Mouse (Mus musculus) hindbrain, embryonic 16.5 days (tissue): ENCODE measurements around the gene Ccnl1. TPM values are rescaled to one million over a fixed set of nuclear protein-coding genes. Genes with fewer than 3 reads are reported as not detected.

Experiments used
- ATAC-seq: fragments of 200-750 bp; cut with Nextera tagmentation; 2 replicates; pipeline ENCODE4 v1.8.0; 2017; ENCODE audit warnings: moderate TSS enrichment, moderate library complexity
- H3K27ac ChIP-seq: fragments of 300-500 bp; sonication (generic); 2 replicates; pipeline ENCODE4 v1.5.1; 2014; ENCODE audit warnings: low read depth, mild to moderate bottlenecking, control low read depth, low read length, moderate library complexity
- H3K27me3 ChIP-seq: fragments of 300-500 bp; sonication (generic); replicated peaks from 2 replicates; pipeline ENCODE4 v1.6.1; 2014; ENCODE audit warnings: low read length; ENCODE audit not compliant: control insufficient read depth, insufficient read depth
- H3K36me3 ChIP-seq: fragments of 300-500 bp; sonication (generic); 2 replicates; pipeline ENCODE4 v1.6.1; 2014; ENCODE audit warnings: mild to moderate bottlenecking, low read length, moderate library complexity, mixed read lengths; ENCODE audit not compliant: control insufficient read depth, insufficient read depth
- H3K4me1 ChIP-seq: fragments of 300-500 bp; sonication (generic); 2 replicates; pipeline ENCODE4 v1.6.1; 2014; ENCODE audit warnings: low read depth, low read length; ENCODE audit not compliant: control insufficient read depth, insufficient read depth
- H3K4me2 ChIP-seq: fragments of 300-500 bp; sonication (generic); 2 replicates; pipeline ENCODE4 v1.6.1; 2014; ENCODE audit warnings: mild to moderate bottlenecking, low read length, control low read depth, moderate library complexity
- H3K4me3 ChIP-seq: fragments of 300-500 bp; sonication (generic); 2 replicates; pipeline ENCODE4 v1.5.1; 2014; ENCODE audit warnings: mild to moderate bottlenecking, low read length, control low read depth, moderate library complexity
- H3K9ac ChIP-seq: fragments of 300-500 bp; sonication (generic); 2 replicates; pipeline ENCODE4 v1.6.1; 2014; ENCODE audit warnings: low read depth, mild to moderate bottlenecking, control low read depth, low read length, moderate library complexity
- H3K9me3 ChIP-seq: fragments of 300-500 bp; sonication (generic); 2 replicates; pipeline ENCODE4 v1.6.1; 2014; ENCODE audit warnings: mild to moderate bottlenecking, low read length, moderate library complexity; ENCODE audit not compliant: control insufficient read depth
- WGBS: fragments of 180-500 bp; shearing (Covaris S2); extraction: QIAGEN DNeasy Blood & Tissue Kit; methylation state at CpG from one replicate; pipeline ENCODE4 v1.1.7; 2014; 5-methylcytosine and 5-hydroxymethylcytosine counted together
- polyA plus RNA-seq: library from polyadenylated mRNA; unstranded; fragments of >200 nt; fragmentation: Nextera tagmentation; extraction: Ambion mirVana; gene quantifications from 2 replicates; pipeline ENCODE4 v1.2.1, GENCODE M21; 2015

The Ccnl1 gene
- polyA plus RNA-seq, 1 experiment from 2014 or later = 53.2 TPM

DNA sequence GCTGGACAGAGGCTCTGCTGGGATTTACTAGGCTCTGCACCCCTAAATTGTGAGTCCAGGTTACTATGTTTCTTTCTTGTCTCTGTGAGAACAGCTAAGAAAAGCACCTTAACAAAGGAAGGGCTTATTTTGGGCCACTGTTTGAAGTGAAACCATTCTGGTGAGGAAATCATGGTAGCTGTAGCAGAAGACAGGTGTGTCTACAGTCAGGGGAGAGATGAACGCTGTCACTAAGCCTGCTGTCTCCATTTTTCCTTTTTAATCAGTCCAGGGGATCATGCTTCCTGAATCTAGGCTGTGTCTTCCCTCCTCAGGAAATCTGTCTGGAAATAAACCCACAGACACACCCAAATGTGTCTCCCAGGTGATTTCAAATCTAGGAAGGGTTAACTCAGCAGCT, 36.4 kb downstream of the Ccnl1 start:
- Histone ChIP-seq H3K4me1 (no peaks in the 10 kb centered on the region), H3K36me3 (no peaks in the 10 kb centered on the region), H3K9me3 (no peaks in the 10 kb centered on the region), H3K4me3 (no peak overlapping the region), H3K9ac (no peak overlapping the region), H3K27me3 (no peaks in the 10 kb centered on the region), H3K27ac (no peak overlapping the region), H3K4me2 (no peak overlapping the region)
- WGBS = 91% methylated on average over 1 of the region's 1 CpGs
- no peak for ATAC-seq

DNA sequence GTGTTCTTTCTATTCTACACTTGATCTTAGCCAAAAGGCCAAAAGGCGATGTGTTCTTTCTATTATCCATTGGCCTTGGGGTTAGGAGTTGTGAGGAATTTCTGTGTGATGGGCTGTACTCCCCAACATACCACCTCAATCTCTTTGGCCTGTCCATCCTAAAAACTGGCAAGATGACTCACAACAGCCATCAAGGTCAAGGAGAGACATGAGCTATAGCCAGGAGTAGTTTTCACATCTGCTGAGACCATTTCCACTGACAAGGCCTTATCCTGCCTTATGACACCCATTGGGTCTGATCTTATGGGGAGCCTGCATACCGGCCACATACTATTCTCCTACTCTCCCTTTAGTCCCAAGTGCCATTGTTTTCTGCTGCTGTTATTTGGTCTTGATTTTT, 39.0 kb downstream of the Ccnl1 start:
- ATAC-seq = no peak
- H3K4me2 ChIP-seq = no peak overlapping the region
- WGBS = 93% methylated on average over 2 of the region's 2 CpGs
- H3K27ac ChIP-seq = no peak overlapping the region
- H3K27me3 ChIP-seq = no peaks in the 10 kb centered on the region
- no peak overlapping the region for H3K4me3 ChIP-seq
- H3K36me3 ChIP-seq = no peaks in the 10 kb centered on the region
- no peak overlapping the region for H3K9ac ChIP-seq
- H3K4me1 ChIP-seq = no peaks in the 10 kb centered on the region
- no peaks in the 10 kb centered on the region; the same call in 1 of the 2 replicates for H3K9me3 ChIP-seq

DNA sequence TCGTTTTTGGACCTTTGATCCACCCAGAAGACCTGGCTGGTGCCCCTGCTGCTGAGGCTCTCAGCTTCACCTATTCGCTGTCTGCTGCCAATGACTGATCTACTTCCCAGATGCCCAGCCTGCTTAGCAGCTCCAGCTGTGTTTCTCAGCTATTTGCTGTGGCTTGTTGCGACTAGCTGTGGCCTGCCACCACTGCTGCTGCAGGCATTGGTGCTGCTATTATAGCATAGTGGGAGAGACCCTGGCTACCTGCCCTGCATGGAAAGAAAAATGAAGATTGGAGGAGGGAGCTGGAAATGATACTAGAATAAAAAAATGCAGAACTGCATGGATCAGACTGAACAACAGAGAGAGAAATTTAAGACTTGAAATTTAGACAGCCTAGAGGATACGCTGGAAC, 45.1 kb downstream of the Ccnl1 start:
- Histone ChIP-seq H3K4me2 (no peak overlapping the region), H3K36me3 (no peaks in the 10 kb centered on the region), H3K27me3 (no peaks in the 10 kb centered on the region), H3K9ac (no peak overlapping the region), H3K9me3 (no peaks in the 10 kb centered on the region; the same call in 1 of the 2 replicates), H3K4me1 (no peaks in the 10 kb centered on the region), H3K4me3 (no peak overlapping the region), H3K27ac (no peak overlapping the region)
- no peak for ATAC-seq
- 66% methylated on average over 4 of the region's 4 CpGs for WGBS

DNA sequence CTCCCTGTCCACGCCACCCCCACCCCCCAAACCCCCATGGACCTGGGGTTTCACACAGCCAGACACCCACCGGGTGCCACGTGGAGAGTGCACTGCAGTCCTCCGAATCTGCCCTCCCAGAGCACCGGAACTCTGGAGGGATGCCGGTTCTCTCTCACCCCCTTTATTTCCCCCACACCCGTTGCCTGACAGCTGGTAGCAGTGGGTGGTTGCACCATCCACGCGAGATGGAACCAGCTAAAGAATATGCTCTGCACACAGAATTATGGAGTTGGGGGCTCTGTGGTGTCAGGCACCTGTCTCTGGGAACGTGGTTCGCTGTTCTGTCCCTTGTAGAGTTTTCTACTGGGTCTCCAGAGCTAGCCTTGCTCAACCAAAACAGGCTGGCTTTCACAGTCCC, 45.8 kb downstream of the Ccnl1 start:
- WGBS = 77% methylated on average over 11 of the region's 11 CpGs

DNA sequence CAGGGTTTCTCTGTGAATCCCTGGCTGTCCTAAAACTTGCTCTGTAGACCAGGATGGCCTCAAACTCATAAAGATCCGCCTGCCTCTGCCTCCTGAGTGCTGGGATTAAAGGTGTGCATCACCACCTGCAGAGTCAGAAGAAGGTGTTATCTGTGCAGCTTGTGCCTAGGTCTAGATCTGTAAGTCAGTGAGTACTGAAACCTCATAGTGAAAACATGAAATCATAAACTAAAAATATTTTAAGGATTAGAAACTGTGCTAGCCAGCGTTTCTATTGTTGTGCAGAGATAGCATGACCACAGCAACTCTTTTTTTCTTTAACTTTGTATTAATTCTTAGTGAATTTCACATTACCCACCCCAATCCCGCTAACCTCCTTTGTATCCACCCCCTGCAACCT, 46.8 kb downstream of the Ccnl1 start:
- H3K27ac ChIP-seq = no peak overlapping the region
- 93% methylated on average over 3 of the region's 3 CpGs for WGBS
- H3K9me3 ChIP-seq = no peaks in the 10 kb centered on the region; the same call in 1 of the 2 replicates
- H3K27me3 ChIP-seq = no peaks in the 10 kb centered on the region
- no peak overlapping the region for H3K9ac ChIP-seq
- H3K36me3 ChIP-seq = no peaks in the 10 kb centered on the region
- no peak overlapping the region for H3K4me3 ChIP-seq
- H3K4me2 ChIP-seq = no peak overlapping the region
- no peaks in the 10 kb centered on the region for H3K4me1 ChIP-seq
- ATAC-seq = no peak

More for the DNA sequence above, 45.8 kb downstream of the Ccnl1 start:
- no peak overlapping the region for H3K9ac ChIP-seq
- H3K36me3 ChIP-seq = no peaks in the 10 kb centered on the region
- no peak overlapping the region for H3K27ac ChIP-seq
- H3K9me3 ChIP-seq = no peaks in the 10 kb centered on the region; the same call in 1 of the 2 replicates
- H3K4me3 ChIP-seq = no peak overlapping the region
- no peak overlapping the region for H3K4me2 ChIP-seq
- H3K4me1 ChIP-seq = no peaks in the 10 kb centered on the region
- ATAC-seq = no peak
- no peaks in the 10 kb centered on the region for H3K27me3 ChIP-seq

DNA sequence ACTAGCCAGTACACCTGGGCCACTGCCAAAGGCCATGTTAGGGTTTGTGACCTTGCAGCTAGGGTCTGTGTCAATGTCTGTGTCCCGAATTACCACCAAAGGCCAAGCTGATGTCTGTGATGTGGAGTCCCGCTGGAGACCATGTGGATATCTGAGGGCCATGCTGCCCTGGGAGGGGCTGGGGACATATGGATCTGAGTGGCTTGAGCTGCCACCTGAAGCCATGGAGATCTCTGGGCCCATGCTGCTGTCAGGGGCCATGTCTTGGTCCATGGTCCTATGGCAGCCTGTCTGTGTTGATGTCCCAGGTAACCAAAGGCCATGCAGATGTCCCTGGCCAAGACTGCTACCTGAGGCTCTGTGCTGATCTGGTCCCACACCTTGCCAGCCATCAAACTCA, 48.6 kb downstream of the Ccnl1 start:
- no peak overlapping the region for H3K4me2 ChIP-seq
- no peak overlapping the region for H3K27ac ChIP-seq
- ATAC-seq = no peak
- WGBS = 100% methylated on average over 2 of the region's 2 CpGs
- H3K4me3 ChIP-seq = no peak overlapping the region
- no peaks in the 10 kb centered on the region for H3K27me3 ChIP-seq
- no peaks in the 10 kb centered on the region for H3K36me3 ChIP-seq
- no peaks in the 10 kb centered on the region for H3K9me3 ChIP-seq
- no peak overlapping the region for H3K9ac ChIP-seq
- no peaks in the 10 kb centered on the region for H3K4me1 ChIP-seq

DNA sequence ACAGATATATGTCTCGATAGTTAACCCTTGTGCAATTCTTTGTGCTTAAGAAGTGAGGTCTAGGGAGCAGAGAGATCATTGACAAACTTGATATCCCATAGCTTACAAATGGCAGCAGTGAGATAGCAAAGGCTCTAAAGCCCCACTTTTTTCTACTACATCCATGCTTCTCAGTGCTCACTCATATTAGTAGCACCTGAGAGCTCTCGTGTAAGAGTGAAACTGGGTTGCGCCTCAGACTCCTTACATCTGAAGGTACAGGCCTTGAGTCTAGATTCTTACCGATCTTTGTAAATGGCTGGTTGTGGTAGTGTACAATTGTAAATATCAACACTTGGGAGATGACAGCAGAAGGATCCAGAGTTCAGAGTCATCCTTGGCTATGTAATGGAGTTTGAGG, 50.5 kb downstream of the Ccnl1 start:
- no peak overlapping the region for H3K9ac ChIP-seq
- H3K4me1 ChIP-seq = no peaks in the 10 kb centered on the region
- H3K36me3 ChIP-seq = no peaks in the 10 kb centered on the region
- H3K27ac ChIP-seq = no peak overlapping the region
- ATAC-seq = no peak
- no peaks in the 10 kb centered on the region for H3K9me3 ChIP-seq
- 97% methylated on average over 4 of the region's 4 CpGs for WGBS
- H3K27me3 ChIP-seq = no peaks in the 10 kb centered on the region
- H3K4me3 ChIP-seq = no peak overlapping the region
- no peak overlapping the region for H3K4me2 ChIP-seq

DNA sequence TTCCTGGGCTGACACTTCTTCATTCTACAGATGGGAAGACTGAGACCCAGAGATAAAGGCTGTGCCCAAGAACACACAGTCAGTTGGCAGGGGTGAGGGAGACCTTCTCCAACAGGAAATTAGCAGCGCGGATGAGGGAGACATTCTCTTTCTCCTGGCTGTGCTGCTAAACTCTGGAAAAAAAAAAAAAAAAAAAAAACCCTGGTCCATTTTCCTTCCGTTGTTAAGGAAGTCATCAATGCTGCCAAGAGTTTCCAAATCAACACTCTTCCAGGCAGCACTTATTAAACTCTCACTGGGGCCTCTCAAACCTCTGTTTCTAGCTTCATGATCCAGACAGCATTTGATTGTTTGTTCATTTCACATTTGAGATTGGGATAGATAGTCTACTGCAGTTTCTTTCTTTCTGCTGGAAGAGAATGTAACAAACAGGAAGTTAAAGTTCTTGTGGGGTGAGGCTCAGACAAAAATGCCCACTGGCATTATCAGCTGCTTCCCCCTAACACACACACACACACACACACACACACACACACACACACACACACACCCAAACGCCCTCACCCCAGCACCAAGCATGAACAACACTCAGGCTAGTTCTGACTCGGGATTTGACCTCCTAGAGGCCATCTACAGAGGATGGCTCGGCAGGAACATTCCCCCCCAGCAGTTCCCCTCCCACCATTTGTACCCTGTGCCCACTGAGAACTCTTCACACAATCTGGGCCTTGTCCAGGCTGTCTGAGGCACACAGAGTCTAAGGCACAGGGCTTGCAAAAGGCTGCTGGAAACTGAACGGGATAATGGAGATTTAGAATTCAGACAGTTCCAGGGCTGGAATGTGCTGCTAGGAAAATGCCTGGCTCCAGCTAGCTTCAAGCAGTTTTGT, 52.5 kb downstream of the Ccnl1 start:
- H3K4me2 ChIP-seq = no peak overlapping the region
- peak; percentile 80 for ATAC-seq
- no peaks in the 10 kb centered on the region for H3K9me3 ChIP-seq
- 41% methylated on average over 7 of the region's 7 CpGs for WGBS
- H3K36me3 ChIP-seq = no peaks in the 10 kb centered on the region
- H3K4me3 ChIP-seq = no peak overlapping the region
- no peak overlapping the region for H3K27ac ChIP-seq
- no peaks in the 10 kb centered on the region for H3K4me1 ChIP-seq
- no peaks in the 10 kb centered on the region for H3K27me3 ChIP-seq
- H3K9ac ChIP-seq = no peak overlapping the region

DNA sequence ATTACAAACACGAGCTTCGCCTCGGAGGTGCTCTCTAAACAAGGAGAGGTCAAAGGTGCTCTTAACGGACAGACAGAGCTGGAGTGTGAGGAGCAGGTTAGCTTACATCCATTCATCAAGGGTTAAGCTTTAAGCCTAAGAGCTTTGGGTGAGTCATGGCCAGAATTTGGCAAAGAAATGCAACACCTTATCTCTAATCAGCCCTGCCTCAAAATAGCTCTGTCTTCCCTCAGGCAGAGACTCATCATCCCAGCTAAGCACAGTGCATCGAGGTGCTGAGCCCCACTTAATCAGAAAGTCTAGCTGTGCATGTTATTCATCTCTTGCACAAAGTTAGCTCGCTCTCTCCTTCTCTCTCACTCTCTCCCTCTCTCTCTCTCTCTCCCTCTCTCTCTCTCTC, 53.3 kb downstream of the Ccnl1 start:
- Histone ChIP-seq H3K4me3 (no peak overlapping the region), H3K27ac (no peak overlapping the region), H3K27me3 (no peaks in the 10 kb centered on the region), H3K9ac (no peak overlapping the region), H3K4me1 (no peaks in the 10 kb centered on the region), H3K4me2 (no peak overlapping the region), H3K9me3 (no peaks in the 10 kb centered on the region), H3K36me3 (no peaks in the 10 kb centered on the region)
- no peak for ATAC-seq
- 47% methylated on average over 6 of the region's 6 CpGs for WGBS
